Mouse (Mus musculus) skeletal muscle tissue, adult 2 months (tissue): ENCODE measurements around the gene Abhd11.

Experiments used
- DNase-seq: peaks from one replicate; pipeline ENCODE4 v3.0.0-alpha.2; 2012; ENCODE audit warnings: low read depth, low spot score

Gene Abhd11

GRCm38 (mm10) chr5:134986298-134987268, 22.4 kb upstream of the Abhd11 start:
- DNase-seq: no peak

GRCm38 (mm10) chr5:134989166-134989565, 19.8 kb upstream of the Abhd11 start:
- DNase-seq: no peak

GRCm38 (mm10) chr5:134989741-134990140, 19.2 kb upstream of the Abhd11 start:
- DNase-seq: peak; percentile 31

- DNase-seq: no peak
These were observed 16.4 kb upstream of the Abhd11 start for GRCm38 (mm10) chr5:134992566-134992965.

GRCm38 (mm10) chr5:134998359-134998758, 10.6 kb upstream of the Abhd11 start:
- DNase-seq: no peak

GRCm38 (mm10) chr5:134999797-135000196, 9.2 kb upstream of the Abhd11 start:
- DNase-seq: no peak

- no peak for DNase-seq
These were observed 8.2 kb upstream of the Abhd11 start for GRCm38 (mm10) chr5:135000751-135001150.

GRCm38 (mm10) chr5:135001309-135001708, 7.6 kb upstream of the Abhd11 start:
- DNase-seq: no peak

GRCm38 (mm10) chr5:135002151-135002550, 6.8 kb upstream of the Abhd11 start:
- DNase-seq: no peak

GRCm38 (mm10) chr5:135007802-135008571, 965 bp upstream of the Abhd11 start:
- DNase-seq: no peak

- DNase-seq: peak; percentile 80
These were observed 803 bp downstream of the Abhd11 start for GRCm38 (mm10) chr5:135009590-135010319.

- DNase-seq: no peak
These were observed 1.4 kb downstream of the Abhd11 start for GRCm38 (mm10) chr5:135010320-135010709.

- no peak for DNase-seq
These were observed 2.1 kb downstream of the Abhd11 start for GRCm38 (mm10) chr5:135010841-135011743.

- DNase-seq: no peak
These were observed 3.1 kb downstream of the Abhd11 start for GRCm38 (mm10) chr5:135011809-135012613.

- peak; percentile 56 for DNase-seq
These were observed 3.9 kb downstream of the Abhd11 start for GRCm38 (mm10) chr5:135012671-135013441.

GRCm38 (mm10) chr5:135015497-135015896, 6.5 kb downstream of the Abhd11 start:
- peak; percentile 74 for DNase-seq

GRCm38 (mm10) chr5:135016224-135016759, 7.3 kb downstream of the Abhd11 start:
- DNase-seq: no peak

- DNase-seq: no peak
These were observed 12.9 kb downstream of the Abhd11 start for GRCm38 (mm10) chr5:135021814-135022213.
